Mouse (Mus musculus) stomach, adult 2 months (tissue): ENCODE measurements around the gene Olfr266. TPM values are rescaled to one million over a fixed set of nuclear protein-coding genes. Genes with fewer than 3 reads are reported as not detected.

Source experiments
- polyA plus RNA-seq: library from polyadenylated mRNA; depleted of rRNA; stranded (reverse); fragments of >200 nt; gene quantifications from 2 replicates; pipeline ENCODE4 v1.2.3, GENCODE M21; 2012; rRNA removed

Olfr266 gene
- not detected in 2 replicates for polyA plus RNA-seq

DNA sequence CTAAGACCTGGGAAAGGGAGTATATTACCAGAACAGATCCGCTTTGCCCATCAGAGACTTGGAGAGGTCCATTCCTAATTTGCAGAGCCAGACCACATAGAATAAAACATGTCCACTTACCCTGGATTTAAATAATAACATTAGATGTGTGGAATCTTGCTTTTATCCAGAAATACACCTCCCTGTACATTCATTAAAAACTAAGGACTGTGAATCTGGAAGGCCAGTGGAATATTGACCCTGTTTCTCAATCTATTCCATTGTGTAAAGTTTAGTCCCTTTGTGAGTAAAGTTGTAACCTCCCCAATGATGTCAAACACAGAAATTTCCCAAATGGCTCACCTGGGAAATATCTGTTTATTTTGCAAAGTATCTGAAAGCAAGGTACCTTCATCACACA lies at the start of gene Olfr266:
TSS of gene Olfr266 (minus strand) at position 101 of the 400 bp plus-strand sequence.

GRCm38 (mm10) chr3:106789930-106790329 lies 36.2 kb downstream of the Olfr266 start, which contains the start of gene Cd53:
Cd53 (minus strand) TSS chr3:106790149.

Other genes with a start within 250 kb of the Olfr266 start
- 0.09 and 0.23 TPM in 2 replicates for gene Lrif1, start 141.3 kb downstream of the Olfr266 start, polyA plus RNA-seq
- 0.34 and 0.43 TPM in 2 replicates for gene Cd53, start 36.1 kb downstream of the Olfr266 start, polyA plus RNA-seq
- 0.17 and 0.20 TPM in 2 replicates for gene Kcna3, start 209.9 kb upstream of the Olfr266 start, polyA plus RNA-seq